Mouse (Mus musculus) pancreas, adult 10 weeks (tissue): ENCODE data around the gene Cep55. TPM values are rescaled to one million over a fixed set of nuclear protein-coding genes. Genes with fewer than 3 reads are reported as not detected.

Experiments used
- polyA plus RNA-seq: library from polyadenylated mRNA; stranded (reverse); fragments of 350-450 nt; fragmentation: Illumina TruSeq; extraction: RNeasy Lipid Tissue Mini Kit (QIAGEN cat#74804); gene quantifications from one replicate; pipeline ENCODE4 v1.2.3, GENCODE M21; 2015; ENCODE audit warnings: low read depth, low replicate concordance; ENCODE audit not compliant: insufficient read depth

Cep55 gene
- not detected for polyA plus RNA-seq

GRCm38 (mm10) chr19:38054720-38055192 is at the start of gene Cep55:
TSS of gene Cep55 (plus strand) at chr19:38055011.

GRCm38 (mm10) chr19:38043281-38043981 is 11.4 kb upstream of the Cep55 start, which contains the start of gene Myof:
TSS of gene Myof (minus strand) at chr19:38043577.

GRCm38 (mm10) chr19:38096858-38097758 is 42.3 kb downstream of the Cep55 start, which contains the start of gene Ffar4:
TSS of gene Ffar4 (plus strand) at chr19:38097071.

Other genes with a start within 250 kb of the Cep55 start
- 14.1 TPM for gene Myof, start 11.4 kb upstream of the Cep55 start, polyA plus RNA-seq
- 1.2 TPM for gene Ffar4, start 42.1 kb downstream of the Cep55 start, polyA plus RNA-seq
- 16.3 TPM for gene Rbp4, start 70.3 kb downstream of the Cep55 start, polyA plus RNA-seq
- not detected for gene Pde6c, start 77.8 kb downstream of the Cep55 start, polyA plus RNA-seq
- 8.7 TPM for gene Fra10ac1, start 169.1 kb downstream of the Cep55 start, polyA plus RNA-seq
- gene Lgi1, start 209.5 kb downstream of the Cep55 start, polyA plus RNA-seq = 0.42 TPM